ENCODE assay signal across 29 mouse cellular contexts in the genomic region with DNA sequence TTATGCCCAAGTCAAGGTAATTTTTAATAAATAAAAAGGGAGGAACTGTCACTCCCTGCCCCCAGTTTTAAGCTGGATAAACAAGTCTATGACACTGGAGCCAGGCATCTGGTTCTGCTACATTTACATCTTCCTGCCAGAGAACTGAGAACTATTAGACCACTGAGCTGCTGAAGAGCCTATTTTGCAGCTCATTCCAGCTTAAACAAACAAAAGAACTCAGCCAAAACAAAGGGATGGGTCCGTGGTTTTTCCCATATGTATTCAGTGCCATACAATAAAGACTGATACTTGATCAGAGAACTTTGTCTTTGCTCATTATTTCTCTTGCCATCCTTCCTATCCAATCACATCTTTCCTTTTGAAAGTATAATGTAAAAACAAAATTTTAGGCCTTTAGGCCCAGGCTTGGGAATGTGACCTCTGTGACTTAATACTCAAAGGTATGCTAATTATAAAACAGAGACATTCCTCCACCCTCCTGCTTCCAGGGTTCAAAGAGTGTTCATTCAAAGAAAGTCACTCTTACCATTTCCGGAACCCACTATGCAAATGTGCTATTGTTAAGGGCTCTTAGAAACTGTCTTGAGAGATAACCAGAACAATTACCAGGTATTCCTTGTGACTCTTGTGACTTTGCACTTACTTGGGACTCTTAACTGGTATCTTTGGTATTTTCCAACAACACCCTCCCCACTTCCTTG. TPM values are rescaled to one million over a fixed set of nuclear protein-coding genes. Genes with fewer than 3 reads are reported as not detected.
DNase-seq lines count a peak whose midpoint lies in the region; TF ChIP-seq lines count a peak whose summit lies in the region.
"Had no signal": no experiment of that assay in that cellular context is flagged by ENCODE, and none has a peak within 500 bp of the region (broad histone marks: within the 10 kb centered on the region; RNA-seq: fewer than 3 reads in every experiment).

No protein-coding gene starts in this region.

- H3K79me2 ChIP-seq in liver, adult 2 months (ENCODE audit: control insufficient read depth, insufficient read depth, low read length), result no peaks in the 10 kb centered on the region

- DNase-seq in liver, adult 2 months (ENCODE audit: extremely low read depth, low read depth, low spot score), result no peak
- DNase-seq in liver (no peak), ES-CJ7 (ENCODE audit: low read depth, low spot score) (peak; percentile 87), R1 (ENCODE audit: low read depth, low spot score) (peak; percentile 95)
- no peak for DNase-seq in frontal cortex, postnatal 36 days (ENCODE audit: low spot score in 2 of 2)
- DNase-seq in lung, postnatal 4 days, result no peak
- DNase-seq in Muller cell, postnatal 12 days (ENCODE audit: inconsistent ontology term), result no peak
- DNase-seq: adrenal gland, adult 2 months; adrenal gland, postnatal 10 days; adrenal gland, postnatal 25 days; cerebellum, adult 11 months; cerebellum, adult 18-20 months; cerebellum, adult 8-10 months; cerebellum, adult 9-11 months; cerebellum, postnatal 14 days; cerebellum, postnatal 36 days; embryo, embryonic 11 days had no signal

- H3K27me3 ChIP-seq in liver, adult 2 months (ENCODE audit: control insufficient read depth, insufficient read depth, low read length), result no peaks in the 10 kb centered on the region
- H3K27me3 ChIP-seq: embryonic facial prominence, embryonic 12.5 days; embryonic facial prominence, embryonic 15.5 days; forebrain, embryonic 12.5 days had no signal

- WGBS in liver, adult 2 months, result 55% methylated on average over 2 of the region's 2 CpGs

- peaks cover 1% of the 10 kb centered on the region; the same call in 1 of the 2 replicates for H3K36me3 ChIP-seq in liver, adult 2 months (ENCODE audit: control insufficient read depth, insufficient read depth, low read length)
- H3K36me3 ChIP-seq: embryonic facial prominence, embryonic 12.5 days; embryonic facial prominence, embryonic 15.5 days; forebrain, embryonic 10.5 days; forebrain, embryonic 12.5 days; G1E had no signal

- no peak overlapping the region for H3K9ac ChIP-seq in liver, adult 2 months (ENCODE audit: low read depth, low read length)
- H3K9ac ChIP-seq: embryonic facial prominence, embryonic 12.5 days; embryonic facial prominence, embryonic 15.5 days; forebrain, embryonic 12.5 days had no signal

- no peak overlapping the region for H3K4me3 ChIP-seq in liver, adult 2 months (ENCODE audit: insufficient read depth, low read depth, low read length)
- H3K4me3 ChIP-seq: embryonic facial prominence, embryonic 12.5 days; embryonic facial prominence, embryonic 15.5 days; erythroblast, embryonic 14.5 days; forebrain, embryonic 10.5 days; forebrain, embryonic 12.5 days had no signal

- peak overlapping the region; percentile 82 for H3K27ac ChIP-seq in liver, adult 2 months (replicated peaks; ENCODE audit: insufficient read depth, low read depth, low read length)
- H3K27ac ChIP-seq: embryonic facial prominence, embryonic 12.5 days; embryonic facial prominence, embryonic 15.5 days; forebrain, embryonic 10.5 days; forebrain, embryonic 12.5 days had no signal

- peaks cover 30% of the 10 kb centered on the region for H3K4me1 ChIP-seq in liver, adult 2 months (ENCODE audit: control insufficient read depth, insufficient read depth, low read length)
- H3K4me1 ChIP-seq: embryonic facial prominence, embryonic 12.5 days; embryonic facial prominence, embryonic 15.5 days; forebrain, embryonic 10.5 days; forebrain, embryonic 12.5 days had no signal

- TF ChIP-seq CTCF in liver, adult 2 months (IDR thresholded peaks at IDR 0.05; ENCODE audit: low read depth, low read length), result no peak

- no peak for TF ChIP-seq POLR2A in liver, adult 2 months (IDR thresholded peaks at IDR 0.05; ENCODE audit: extremely low read depth, insufficient read depth, low read length)

RNA-seq across cellular contexts. Expression of a gene that starts 29.6 kb away (rescaled TPM):
- total RNA-seq in liver, adult 2 months (2014; rRNA removed), result 305 and 383 TPM in 2 replicates
- 14.3 and 24.3 TPM in 2 replicates for polyA plus RNA-seq in liver, adult 2 months (2012; rRNA removed)
- total RNA-seq: adrenal gland, adult 2 months; adrenal gland, postnatal 10 days; adrenal gland, postnatal 25 days; adrenal gland, postnatal 4 days; common myeloid progenitor, adult 5-6 weeks; G1E had no signal
- polyA plus RNA-seq: adrenal gland, adult 2 months; brain, embryonic 14.5 days; C2C12; embryonic facial prominence, embryonic 12.5 days; embryonic facial prominence, embryonic 15.5 days; erythroblast, embryonic 14.5 days; forebrain, embryonic 10.5 days; forebrain, embryonic 12.5 days; forebrain, embryonic 14.5 days; forebrain, embryonic 16.5 days; G1E had no signal

Comparison
In these comparisons a context has a peak if more than half of its experiments do, and no peak if none do; other contexts are left out.
1. DNase-seq: peak in ES-CJ7 (single experiment) and R1 (single experiment); none in liver, adult 2 months (single experiment), liver (single experiment), frontal cortex, postnatal 36 days (0 of 2), lung, postnatal 4 days (0 of 2) and Muller cell, postnatal 12 days (single experiment).